Mouse (Mus musculus) liver, postnatal 0 days (tissue): Measurements from ENCODE around the gene Ppa1. TPM values are rescaled to one million over a fixed set of nuclear protein-coding genes. Genes with fewer than 3 reads are reported as not detected.

Source experiments
- ATAC-seq: fragments of 200-750 bp; cut with Nextera tagmentation; 2 replicates; pipeline ENCODE4 v1.8.0; 2017; ENCODE audit warnings: mild to moderate bottlenecking, moderate library complexity
- DNase-seq: peaks from one replicate; pipeline ENCODE4 v3.0.0-alpha.2; 2016
- H3K27ac ChIP-seq: fragments of 300-500 bp; sonication (generic); 2 replicates; pipeline ENCODE4 v1.5.1; 2014; ENCODE audit warnings: antibody characterized with exemption, moderate library complexity, mild to moderate bottlenecking, low read depth
- H3K27me3 ChIP-seq: fragments of 300-500 bp; sonication (generic); 2 replicates; pipeline ENCODE4 v1.6.1; 2014; ENCODE audit warnings: low read length, control low read depth, mixed read lengths; ENCODE audit not compliant: insufficient read depth
- H3K36me3 ChIP-seq: fragments of 300-500 bp; sonication (generic); replicated peaks from 2 replicates; pipeline ENCODE4 v1.6.1; 2014; ENCODE audit warnings: mild to moderate bottlenecking, control low read depth, low read length, moderate library complexity, mixed read lengths; ENCODE audit not compliant: insufficient read depth
- H3K4me1 ChIP-seq: fragments of 300-500 bp; sonication (generic); 2 replicates; pipeline ENCODE4 v1.6.1; 2014; ENCODE audit warnings: antibody characterized with exemption, mild to moderate bottlenecking, control low read depth; ENCODE audit not compliant: insufficient read depth
- H3K4me2 ChIP-seq: fragments of 300-500 bp; sonication (generic); 2 replicates; pipeline ENCODE4 v1.6.1; 2014; ENCODE audit warnings: low read depth, mild to moderate bottlenecking, low read length, moderate library complexity, mixed read lengths
- H3K4me3 ChIP-seq: fragments of 300-500 bp; sonication (generic); 2 replicates; pipeline ENCODE4 v1.5.1; 2014; ENCODE audit warnings: low read depth, low read length
- H3K9ac ChIP-seq: fragments of 300-500 bp; sonication (generic); replicated peaks from 2 replicates; pipeline ENCODE4 v1.6.1; 2014; ENCODE audit warnings: mild to moderate bottlenecking, moderate library complexity
- H3K9me3 ChIP-seq: fragments of 300-500 bp; sonication (generic); 2 replicates; pipeline ENCODE4 v1.6.1; 2016; ENCODE audit warnings: mild to moderate bottlenecking, control low read depth, low read length, mixed read lengths
- CTCF ChIP-seq: sonication (generic); IDR thresholded peaks from 2 replicates; pipeline ENCODE4 v1.5.1; 2016; ENCODE audit warnings: antibody characterized with exemption, low read depth
- EP300 ChIP-seq: IDR thresholded peaks from 2 replicates; pipeline ENCODE4 v1.6.1; 2016; ENCODE audit warnings: antibody characterized with exemption, low read depth, mild to moderate bottlenecking
- WGBS: fragments of 180-500 bp; shearing (Covaris S2); extraction: QIAGEN DNeasy Blood & Tissue Kit; methylation state at CpG from one replicate; pipeline ENCODE4 v1.1.7; 2014; ENCODE audit not compliant: insufficient replicate concordance; 5-methylcytosine and 5-hydroxymethylcytosine counted together
- polyA plus RNA-seq: library from polyadenylated mRNA; unstranded; fragments of >200 nt; fragmentation: Nextera tagmentation; extraction: Ambion mirVana; gene quantifications from 2 replicates; pipeline ENCODE4 v1.2.1, GENCODE M21; 2015

Ppa1 gene
- polyA plus RNA-seq, 1 experiment from 2014 or later: 161 TPM

DNA sequence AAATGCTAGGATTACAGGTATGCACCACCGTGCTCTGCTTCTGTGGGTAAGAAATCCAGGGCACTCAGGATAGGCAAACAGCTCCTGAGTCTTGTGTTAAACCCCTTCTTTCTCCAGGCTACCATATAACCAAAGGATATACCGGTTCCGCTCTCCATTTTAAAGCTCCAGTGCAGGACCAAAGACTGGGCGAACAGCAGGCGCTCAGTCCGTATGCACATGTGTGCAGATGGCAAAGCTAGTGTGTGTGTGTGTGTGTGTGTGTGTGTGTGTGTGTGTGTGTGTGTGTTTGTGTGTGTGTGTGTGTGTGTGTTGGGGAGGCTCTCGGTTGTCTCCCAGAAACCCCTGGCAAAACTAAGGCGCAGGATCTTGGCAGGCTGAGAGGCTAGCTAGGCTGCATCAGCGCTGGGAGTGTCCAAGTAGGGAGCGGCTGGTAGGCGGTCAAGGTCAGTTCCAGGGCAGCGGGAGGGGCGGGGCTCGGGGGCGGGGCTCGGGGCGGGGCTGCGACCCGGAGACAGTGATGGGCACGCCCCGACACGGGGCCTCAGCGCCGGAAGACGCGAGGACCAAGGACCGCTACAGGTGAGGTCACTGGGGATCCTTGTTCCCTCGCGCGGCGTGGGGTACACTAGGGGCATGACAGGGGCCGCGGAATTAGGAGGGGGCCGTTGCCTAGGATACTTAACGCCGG lies 66.6 kb downstream of the Ppa1 start, which contains the start of gene Aifm2:
Gene Aifm2, plus strand, starts transcription at position 493 of the 691 bp plus-strand sequence.
- H3K27ac ChIP-seq: 0 out of 2 replicates have a peak within 1 kb of the TSS, but pooled peaks have one; percentile 35
- peak within 1 kb of the TSS; percentile 84 for H3K4me2 ChIP-seq
- 15% methylated on average over 27 of the region's 36 CpGs for WGBS
- peaks cover 23% of the 10 kb centered on the region for H3K4me1 ChIP-seq
- TF ChIP-seq CTCF: no peak
- no peak for TF ChIP-seq EP300
- ATAC-seq: peak; percentile 85
- H3K36me3 ChIP-seq: no peaks in the 10 kb centered on the region
- H3K4me3 ChIP-seq: peak within 1 kb of the TSS; percentile 59
- H3K9ac ChIP-seq: peak within 1 kb of the TSS; percentile 59
- H3K9me3 ChIP-seq: no peaks in the 10 kb centered on the region
- DNase-seq: peak; percentile 89
- no peaks in the 10 kb centered on the region for H3K27me3 ChIP-seq

DNA sequence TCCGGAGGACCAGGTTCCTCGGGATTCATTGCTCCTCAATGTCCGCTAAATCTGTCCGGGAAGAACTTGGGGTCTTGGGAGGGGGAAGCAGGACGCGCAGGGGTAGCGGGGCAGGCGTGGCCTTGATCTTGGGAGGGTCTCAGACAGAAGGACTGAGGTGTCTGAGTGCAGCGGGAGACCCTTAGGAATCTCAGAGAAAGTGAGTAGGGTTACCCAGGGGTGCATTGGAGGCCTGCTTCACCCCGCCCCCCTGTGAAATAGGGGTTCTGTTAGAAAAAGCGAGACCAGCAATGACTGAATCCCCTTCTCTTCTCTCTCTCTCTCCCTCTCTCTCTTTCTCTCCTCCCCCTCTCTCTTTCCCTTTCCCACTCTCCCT lies 67.1 kb downstream of the Ppa1 start:
- Histone ChIP-seq H3K4me2 (peak overlapping the region; percentile 84), H3K27me3 (no peaks in the 10 kb centered on the region), H3K4me1 (peaks cover 23% of the 10 kb centered on the region), H3K4me3 (peak overlapping the region; percentile 59), H3K27ac (no peak overlapping the region), H3K9ac (peak overlapping the region; percentile 59), H3K36me3 (no peaks in the 10 kb centered on the region), H3K9me3 (no peaks in the 10 kb centered on the region)
- DNase-seq (no peak), ATAC-seq (0 out of 2 replicates have a peak, but pooled peaks have one; percentile 17)
- WGBS: 5% methylated on average over 11 of the region's 11 CpGs
- no peak for TF ChIP-seq CTCF
- TF ChIP-seq EP300: no peak

DNA sequence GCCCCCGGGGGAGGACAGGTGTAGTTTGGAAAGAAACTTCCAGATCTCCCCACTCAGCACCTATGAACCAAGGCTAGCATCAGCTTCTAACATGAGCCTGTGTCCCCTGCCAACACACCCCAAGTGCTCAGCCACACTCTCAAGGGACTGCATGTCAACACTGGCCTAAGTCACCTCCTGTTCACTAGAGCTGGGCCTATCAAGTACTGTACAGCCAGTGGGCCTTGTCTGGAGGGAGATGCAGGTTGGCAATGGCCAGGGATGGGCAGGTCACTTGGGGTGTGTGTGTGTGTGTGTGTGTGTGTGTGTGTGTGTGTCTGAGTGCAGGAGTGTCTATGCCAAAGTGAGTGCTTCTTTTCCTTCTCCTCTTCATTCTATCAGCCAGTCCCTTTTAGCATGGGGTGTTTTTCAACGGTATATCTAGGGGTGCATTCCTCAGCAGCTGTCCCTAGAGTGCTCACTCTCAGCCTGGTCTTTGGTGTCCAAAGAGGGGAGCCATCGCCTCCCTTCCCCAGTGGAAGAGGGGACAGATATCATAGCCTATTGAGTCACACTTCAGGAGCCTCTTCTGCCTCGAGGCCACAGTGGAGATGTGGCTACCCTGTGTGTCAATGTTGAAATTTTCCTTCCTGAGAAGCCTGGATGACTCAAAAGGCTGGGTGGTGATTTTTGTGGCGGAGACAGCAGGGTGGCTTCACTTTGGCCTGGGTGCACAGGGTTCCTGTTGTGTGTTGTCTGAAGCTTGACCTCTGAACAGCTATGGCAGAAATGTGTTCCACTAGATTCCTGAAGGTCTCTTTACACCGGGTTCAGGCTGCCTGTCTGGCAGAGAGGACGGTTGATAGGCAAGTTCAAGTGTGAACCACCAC lies 67.9 kb downstream of the Ppa1 start:
- ATAC-seq (peak; percentile 13; the same call in 1 of the 2 replicates), DNase-seq (no peak)
- no peak for TF ChIP-seq CTCF
- no peak for TF ChIP-seq EP300
- Histone ChIP-seq H3K9ac (peak overlapping the region; percentile 59; the same call in 1 of the 2 replicates), H3K27ac (peak overlapping the region; percentile 35; the same call in 1 of the 2 replicates), H3K27me3 (no peaks in the 10 kb centered on the region), H3K36me3 (no peaks in the 10 kb centered on the region), H3K4me2 (peak overlapping the region; percentile 84), H3K4me3 (peak overlapping the region; percentile 59), H3K9me3 (no peaks in the 10 kb centered on the region), H3K4me1 (peaks cover 23% of the 10 kb centered on the region)
- 64% methylated on average over 7 of the region's 7 CpGs for WGBS

DNA sequence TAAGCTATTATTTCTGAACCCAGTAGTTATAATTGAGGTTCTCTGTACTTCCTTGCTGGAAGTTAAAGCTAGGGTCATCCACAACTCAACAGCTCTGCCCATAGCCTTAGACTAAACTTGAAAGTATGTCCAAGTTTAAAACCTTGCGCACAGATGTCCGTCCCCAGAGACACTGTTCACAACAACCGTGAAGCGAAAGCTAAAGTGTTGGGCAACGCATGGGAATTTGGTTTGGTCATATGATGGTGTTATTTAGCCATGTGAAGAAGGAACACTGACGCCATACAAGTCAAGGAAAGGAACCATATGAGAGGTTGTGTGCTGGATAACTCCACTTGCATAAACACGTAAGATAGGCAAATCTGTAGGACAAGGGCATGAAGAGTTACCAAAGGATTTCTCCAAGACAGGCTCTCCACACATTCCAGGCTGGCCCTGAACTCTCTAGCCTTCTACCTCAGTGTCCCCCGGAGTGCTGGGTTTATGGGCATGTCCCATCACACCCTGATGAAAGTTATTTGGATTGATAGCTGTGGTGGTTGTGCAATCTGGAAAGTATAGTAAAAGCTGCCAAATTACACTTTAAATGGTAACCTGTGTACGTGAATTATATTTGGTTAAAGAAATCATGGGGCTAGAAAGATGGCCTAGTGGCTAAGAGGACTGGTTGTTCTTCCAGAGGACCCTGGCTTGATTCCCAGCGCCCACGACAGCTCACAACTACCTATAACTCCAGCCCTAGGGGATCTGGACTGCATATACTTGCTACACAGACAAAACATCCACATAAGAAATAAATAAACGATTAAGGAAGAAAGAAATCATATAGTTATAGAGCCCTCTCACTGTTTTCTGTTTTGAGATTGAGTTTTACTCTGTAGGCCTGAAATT lies 69.3 kb downstream of the Ppa1 start:
- H3K27me3 ChIP-seq: no peaks in the 10 kb centered on the region
- no peak overlapping the region for H3K9ac ChIP-seq
- no peaks in the 10 kb centered on the region for H3K36me3 ChIP-seq
- no peak overlapping the region for H3K27ac ChIP-seq
- TF ChIP-seq EP300 (no peak), CTCF (no peak)
- no peaks in the 10 kb centered on the region for H3K9me3 ChIP-seq
- no peak for DNase-seq
- peaks cover 23% of the 10 kb centered on the region for H3K4me1 ChIP-seq
- no peak overlapping the region for H3K4me3 ChIP-seq
- ATAC-seq: no peak
- H3K4me2 ChIP-seq: no peak overlapping the region
- 81% methylated on average over 12 of the region's 12 CpGs for WGBS

DNA sequence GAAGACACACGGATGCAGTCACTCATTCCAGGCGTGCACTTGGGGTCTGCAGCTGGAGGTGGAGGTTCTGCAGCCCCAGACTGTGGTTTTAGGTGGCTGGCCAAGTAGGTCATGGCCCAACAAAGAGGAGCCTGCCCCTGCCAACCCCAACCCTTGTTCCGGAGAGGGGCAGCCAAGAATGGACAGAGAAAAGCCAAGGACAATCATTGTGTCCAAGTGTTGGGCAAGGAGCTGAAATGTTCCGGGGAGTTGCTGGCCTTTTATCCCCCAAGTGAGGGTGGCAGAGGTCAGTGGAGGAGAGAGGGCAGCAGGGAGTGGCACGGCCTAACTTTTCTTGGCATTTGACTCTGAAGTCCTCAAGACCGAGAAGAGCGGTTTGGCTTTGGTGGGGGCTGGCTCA lies 72.0 kb downstream of the Ppa1 start:
- WGBS: 71% methylated on average over 7 of the region's 7 CpGs
- Histone ChIP-seq H3K9ac (no peak overlapping the region), H3K36me3 (no peaks in the 10 kb centered on the region), H3K4me3 (no peak overlapping the region), H3K27me3 (no peaks in the 10 kb centered on the region), H3K4me1 (peaks cover 14% of the 10 kb centered on the region; the same call in 1 of the 2 replicates), H3K9me3 (no peaks in the 10 kb centered on the region), H3K27ac (no peak overlapping the region), H3K4me2 (no peak overlapping the region)
- no peak for TF ChIP-seq EP300
- no peak for TF ChIP-seq CTCF
- DNase-seq (no peak), ATAC-seq (no peak)
